Mouse (Mus musculus) erythroblast, embryonic 14.5 days (primary cell): ENCODE measurements around the gene Arid5b.

Source experiments
- GATA1 ChIP-seq: IDR thresholded peaks from 2 replicates; pipeline ENCODE4 v1.6.1; 2012; ENCODE audit warnings: low read length, inconsistent platforms, mixed read lengths
- TAL1 ChIP-seq: IDR thresholded peaks from 3 replicates; pipeline ENCODE4 v1.6.1; 2012; ENCODE audit warnings: low read length, inconsistent platforms, mixed read lengths

DNA sequence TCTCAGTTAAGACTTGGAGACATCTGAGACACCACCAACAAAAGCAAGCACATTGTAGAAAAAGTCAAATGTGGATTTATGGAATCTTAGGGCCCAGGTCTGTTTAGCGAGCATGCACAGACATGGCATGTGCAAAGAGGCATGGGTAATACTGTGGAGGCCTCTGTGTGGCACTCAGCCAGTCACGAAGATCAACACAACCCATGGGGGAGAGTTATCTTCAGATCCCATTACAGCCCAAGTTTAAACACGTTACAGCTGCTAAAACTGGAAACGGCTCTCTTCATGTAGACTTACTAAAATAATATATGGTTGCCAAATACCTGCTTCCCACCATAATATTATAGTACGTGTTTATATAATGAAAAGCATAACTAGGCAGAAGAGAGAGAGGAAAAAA lies 174.6 kb downstream of the Arid5b start:
- TF ChIP-seq GATA1 (no peak), TAL1 (no peak)
